In the genomic region with DNA sequence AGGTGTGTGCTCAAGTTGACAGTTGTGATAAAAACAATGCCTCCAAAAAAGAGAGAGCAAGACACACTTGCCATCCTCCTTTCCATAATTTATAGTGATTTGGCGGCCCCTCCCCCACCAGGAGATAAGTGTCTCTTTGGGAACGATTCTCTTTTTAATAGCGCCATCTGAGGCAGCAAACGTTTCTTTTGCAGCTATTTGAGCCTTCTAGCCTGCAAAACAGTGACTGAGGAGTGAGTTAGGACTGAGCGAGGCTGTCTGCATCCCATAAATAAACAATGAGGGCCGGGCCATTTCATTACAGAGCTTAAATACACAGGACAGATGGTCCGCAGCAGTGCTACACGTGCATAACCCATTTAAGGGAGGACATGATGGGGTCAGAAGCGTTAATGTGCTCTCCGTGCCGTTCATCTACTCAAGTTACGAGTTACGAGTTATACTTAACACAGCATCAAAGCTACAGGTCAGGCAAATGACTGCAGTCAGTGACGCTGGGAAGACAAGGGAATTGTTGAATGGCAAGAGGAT, we compare ENCODE assay signal across 8 mouse cellular contexts.
DNase-seq lines count a peak whose midpoint lies in the region; ATAC-seq lines count a peak whose summit lies in the region.

No protein-coding gene starts in this region.

- H3K27me3 ChIP-seq in hindbrain, embryonic 13.5 days, result peaks cover 4% of the 10 kb centered on the region; the same call in 1 of the 2 replicates

- 0 out of 2 replicates have a peak overlapping the region, but pooled peaks have one; percentile 43 for H3K9ac ChIP-seq in hindbrain, embryonic 13.5 days

- H3K4me3 ChIP-seq in hindbrain, embryonic 13.5 days, result peak overlapping the region; percentile 21

- H3K36me3 ChIP-seq in hindbrain, embryonic 13.5 days, result no peaks in the 10 kb centered on the region

- peak overlapping the region; percentile 66 for H3K27ac ChIP-seq in hindbrain, embryonic 13.5 days

- 19% methylated on average over 14 of the region's 14 CpGs for WGBS in hindbrain, embryonic 13.5 days

- peak; percentile 22 to 46 for DNase-seq in frontal cortex, postnatal 10 days (ENCODE audit: low spot score in 2 of 2)
- peak; percentile 56 to 65 for DNase-seq in cerebellum, postnatal 14 days
- DNase-seq in left cerebral cortex, postnatal 4 days, result peak; percentile 31
- peak; percentile 54 for DNase-seq in right cerebral cortex, postnatal 14 days
- no peak for DNase-seq in ovary, postnatal 36 days (ENCODE audit: low spot score)
- no peak for DNase-seq in lung, postnatal 14 days

- no peak for ATAC-seq in frontal cortex, adult (ENCODE audit: low TSS enrichment)
- ATAC-seq in hindbrain, embryonic 13.5 days (ENCODE audit: low FRiP score), result peak; percentile 78; the same call in 1 of the 2 replicates

- H3K4me1 ChIP-seq in hindbrain, embryonic 13.5 days (replicated peaks), result peaks cover 19% of the 10 kb centered on the region

- intact Hi-C loops in left cerebral cortex, postnatal 4 days (cut with DNase I), result no loop called here

- H3K4me2 ChIP-seq in hindbrain, embryonic 13.5 days, result peak overlapping the region; percentile 55

- no peaks in the 10 kb centered on the region for H3K9me3 ChIP-seq in hindbrain, embryonic 13.5 days

Comparison
In these comparisons a context has a peak if more than half of its experiments do, and no peak if none do; other contexts are left out.
1. DNase-seq: peak in frontal cortex, postnatal 10 days (2 of 2), cerebellum, postnatal 14 days (2 of 2), left cerebral cortex, postnatal 4 days (single experiment) and right cerebral cortex, postnatal 14 days (single experiment); none in ovary, postnatal 36 days (single experiment) and lung, postnatal 14 days (single experiment).